Mouse (Mus musculus) brain, embryonic 14.5 days (tissue): ENCODE data around the gene Vars.

Experiments used
- CTCF ChIP-seq: fragments of 200-500 bp; IDR thresholded peaks from 2 replicates; pipeline ENCODE4 v1.5.1; 2012; ENCODE audit warnings: inconsistent platforms, mild to moderate bottlenecking, moderate library complexity, borderline replicate concordance; ENCODE audit not compliant: insufficient read depth, insufficient read length; ENCODE audit errors: extremely low read depth
- POLR2A ChIP-seq: fragments of 200-500 bp; IDR thresholded peaks from 2 replicates; pipeline ENCODE4 v1.6.1; 2012; ENCODE audit warnings: mild to moderate bottlenecking, inconsistent platforms, borderline replicate concordance; ENCODE audit not compliant: poor library complexity, insufficient read depth, insufficient read length, severe bottlenecking; ENCODE audit errors: extremely low read depth

- TF ChIP-seq CTCF, result no peak
- TF ChIP-seq POLR2A, result no peak
Measured at GRCm38 (mm10) chr17:35051156-35052086, 50.6 kb downstream of the Vars start.
